Mouse (Mus musculus) erythroblast, embryonic 14.5 days (primary cell): ENCODE measurements around the gene Plekhm1. TPM values are rescaled to one million over a fixed set of nuclear protein-coding genes. Genes with fewer than 3 reads are reported as not detected.
"Not testable (repeated sequence)": the region's sequence is repeated elsewhere in the genome, so short reads cannot be mapped to it uniquely, and the experiment has no call there.

Experiments
- H3K27me3 ChIP-seq: 2 replicates; pipeline ENCODE4 v1.6.1; 2012; ENCODE audit warnings: inconsistent platforms; ENCODE audit not compliant: control insufficient read depth
- H3K36me3 ChIP-seq: 2 replicates; pipeline ENCODE4 v1.6.1; 2012; ENCODE audit warnings: mild to moderate bottlenecking, inconsistent platforms; ENCODE audit not compliant: control insufficient read depth
- H3K4me1 ChIP-seq: 2 replicates; pipeline ENCODE4 v1.6.1; 2012; ENCODE audit warnings: inconsistent platforms; ENCODE audit not compliant: control insufficient read depth
- H3K4me3 ChIP-seq: replicated peaks from 2 replicates; pipeline ENCODE3; 2012; ENCODE audit warnings: moderate library complexity, mild to moderate bottlenecking, inconsistent platforms
- H3K9me3 ChIP-seq: 2 replicates; pipeline ENCODE4 v1.6.1; 2012; ENCODE audit warnings: low read length, inconsistent platforms, mixed read lengths; ENCODE audit not compliant: control insufficient read depth
- GATA1 ChIP-seq: IDR thresholded peaks from 2 replicates; pipeline ENCODE4 v1.6.1; 2012; ENCODE audit warnings: low read length, inconsistent platforms, mixed read lengths
- TAL1 ChIP-seq: IDR thresholded peaks from 3 replicates; pipeline ENCODE4 v1.6.1; 2012; ENCODE audit warnings: low read length, inconsistent platforms, mixed read lengths
- polyA plus RNA-seq: library from polyadenylated mRNA; stranded (reverse); fragments of >175 nt; gene quantifications from 2 replicates; pipeline ENCODE4 v1.2.3, GENCODE M21; 2012

Plekhm1 gene
- polyA plus RNA-seq, 1 experiment: 0.51 TPM

- H3K27me3 ChIP-seq: peaks cover 11% of the 10 kb centered on the region
- no peak for TF ChIP-seq GATA1
- TF ChIP-seq TAL1: no peak
- no peak overlapping the region for H3K4me3 ChIP-seq
- H3K36me3 ChIP-seq: no peaks in the 10 kb centered on the region
- no peaks in the 10 kb centered on the region for H3K4me1 ChIP-seq
- no peaks in the 10 kb centered on the region for H3K9me3 ChIP-seq
Observed at GRCm38 (mm10) chr11:103332890-103333651, 79.4 kb downstream of the Plekhm1 start.

GRCm38 (mm10) chr11:103332186-103332889 is 80.1 kb downstream of the Plekhm1 start:
- no peak for TF ChIP-seq TAL1
- TF ChIP-seq GATA1: no peak
- H3K36me3 ChIP-seq: no peaks in the 10 kb centered on the region
- H3K4me3 ChIP-seq: no peak overlapping the region
- peaks cover 11% of the 10 kb centered on the region for H3K27me3 ChIP-seq
- no peaks in the 10 kb centered on the region for H3K4me1 ChIP-seq
- H3K9me3 ChIP-seq: no peaks in the 10 kb centered on the region

DNA sequence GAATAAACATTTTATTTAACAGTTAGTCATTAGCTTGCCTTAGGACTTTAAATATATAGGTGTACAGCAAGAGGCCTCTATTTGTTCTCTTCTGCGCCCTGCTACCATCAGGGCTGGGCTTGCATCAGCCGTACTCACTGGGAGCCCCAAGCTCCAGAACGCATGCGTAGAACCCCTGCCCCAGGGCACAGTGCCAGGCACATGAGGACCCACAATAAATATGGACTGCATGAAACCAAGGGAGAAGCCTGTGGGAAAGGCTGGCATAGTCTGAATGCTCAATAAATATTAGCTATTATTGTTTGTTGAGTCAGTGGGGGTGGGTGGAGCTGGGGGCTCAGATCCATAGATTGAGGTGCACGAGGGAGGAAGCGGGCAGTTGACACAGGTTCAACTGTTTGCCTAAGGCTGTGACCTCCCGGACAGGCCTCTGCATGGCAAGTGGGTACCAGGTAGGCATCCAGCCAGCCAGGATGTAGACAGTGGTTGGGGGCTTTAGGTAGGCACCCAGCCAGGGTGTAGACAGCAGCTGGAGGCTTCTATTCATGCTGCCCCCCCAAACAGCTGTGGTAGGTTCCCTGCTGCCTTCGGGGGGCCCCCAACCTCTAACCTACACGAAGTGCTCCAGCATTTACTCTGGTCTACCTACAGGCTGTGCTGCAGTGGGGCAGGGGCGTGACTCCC is 80.8 kb downstream of the Plekhm1 start:
- Histone ChIP-seq H3K36me3 (no peaks in the 10 kb centered on the region), H3K9me3 (no peaks in the 10 kb centered on the region), H3K4me3 (no peak overlapping the region), H3K4me1 (no peaks in the 10 kb centered on the region), H3K27me3 (peaks cover 11% of the 10 kb centered on the region)
- TF ChIP-seq TAL1: no peak
- TF ChIP-seq GATA1: no peak

GRCm38 (mm10) chr11:103330651-103331319 is 81.7 kb downstream of the Plekhm1 start:
- Histone ChIP-seq H3K9me3 (no peaks in the 10 kb centered on the region), H3K4me1 (no peaks in the 10 kb centered on the region), H3K36me3 (no peaks in the 10 kb centered on the region), H3K27me3 (peaks cover 11% of the 10 kb centered on the region), H3K4me3 (no peak overlapping the region)
- TF ChIP-seq TAL1 (no peak), GATA1 (no peak)

- Histone ChIP-seq H3K36me3 (no peaks in the 10 kb centered on the region), H3K4me1 (no peaks in the 10 kb centered on the region), H3K4me3 (no peak overlapping the region), H3K27me3 (no peaks in the 10 kb centered on the region), H3K9me3 (no peaks in the 10 kb centered on the region)
- TF ChIP-seq TAL1: no peak
Observed at GRCm38 (mm10) chr11:103326950-103327349, 85.5 kb downstream of the Plekhm1 start.

- Histone ChIP-seq H3K27me3 (no peaks in the 10 kb centered on the region), H3K4me1 (no peaks in the 10 kb centered on the region), H3K36me3 (no peaks in the 10 kb centered on the region), H3K4me3 (no peak overlapping the region), H3K9me3 (no peaks in the 10 kb centered on the region)
- TF ChIP-seq TAL1 (no peak), GATA1 (no peak)
Observed at GRCm38 (mm10) chr11:103325172-103325571, 87.3 kb downstream of the Plekhm1 start.

GRCm38 (mm10) chr11:103324723-103325122 is 87.8 kb downstream of the Plekhm1 start:
- H3K36me3 ChIP-seq: no peaks in the 10 kb centered on the region
- H3K4me3 ChIP-seq: no peak overlapping the region
- no peak for TF ChIP-seq GATA1
- TF ChIP-seq TAL1: no peak

DNA sequence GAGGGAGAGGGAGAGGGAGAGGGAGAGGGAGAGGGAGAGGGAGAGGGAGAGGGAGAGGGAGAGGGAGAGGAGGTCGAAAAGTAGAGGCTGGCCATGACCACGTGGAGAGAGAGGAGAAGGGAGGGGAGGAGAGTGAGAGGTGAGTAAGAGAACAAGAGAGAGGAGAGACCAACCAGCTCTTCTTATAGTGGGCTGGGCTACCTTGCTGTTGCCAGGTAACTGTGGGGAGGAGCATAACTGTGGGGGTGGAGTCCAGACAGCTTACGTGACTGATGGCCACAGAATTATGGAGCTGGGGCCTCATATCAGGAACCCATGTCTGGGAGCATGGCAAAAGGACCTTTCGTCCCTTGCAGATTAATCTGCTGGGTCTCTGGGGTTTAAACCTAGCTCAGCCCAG is 89.7 kb downstream of the Plekhm1 start:
- H3K4me3 ChIP-seq, H3K9me3 ChIP-seq, H3K27me3 ChIP-seq, H3K36me3 ChIP-seq, H3K4me1 ChIP-seq: not testable (repeated sequence)

More at GRCm38 (mm10) chr11:103324723-103325122, 87.8 kb downstream of the Plekhm1 start:
- no peaks in the 10 kb centered on the region for H3K27me3 ChIP-seq
- no peaks in the 10 kb centered on the region for H3K9me3 ChIP-seq
- no peaks in the 10 kb centered on the region for H3K4me1 ChIP-seq

DNA sequence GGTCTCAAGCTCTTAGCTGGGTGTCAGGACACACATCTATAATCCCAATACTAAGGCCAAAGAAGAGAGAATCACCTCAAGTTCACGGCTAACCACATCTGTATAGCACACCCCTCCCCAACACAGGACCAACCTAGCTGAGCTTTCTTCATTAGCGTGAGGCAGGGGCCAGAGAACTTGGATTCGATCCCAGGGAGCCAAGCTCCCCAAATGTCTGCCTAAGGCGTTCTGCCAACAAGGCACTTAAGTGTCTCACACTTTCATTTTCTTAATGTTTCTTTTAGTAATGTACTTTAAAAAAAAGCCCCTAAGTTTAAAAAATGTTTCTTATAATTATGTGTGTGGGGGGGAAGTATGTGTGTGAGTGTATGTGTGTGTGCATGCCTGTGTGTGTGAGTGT is 91.8 kb downstream of the Plekhm1 start:
- no peaks in the 10 kb centered on the region for H3K36me3 ChIP-seq
- H3K9me3 ChIP-seq: no peaks in the 10 kb centered on the region
- no peak for TF ChIP-seq GATA1
- no peak for TF ChIP-seq TAL1
- no peaks in the 10 kb centered on the region for H3K4me1 ChIP-seq
- no peak overlapping the region for H3K4me3 ChIP-seq
- no peaks in the 10 kb centered on the region for H3K27me3 ChIP-seq
